Mouse (Mus musculus) cortical plate, adult 2 months (tissue): ENCODE data around the gene Vps45. TPM values are rescaled to one million over a fixed set of nuclear protein-coding genes. Genes with fewer than 3 reads are reported as not detected.
A peak's percentile ranks its signal among the peaks of the same experiment; 100 is the strongest.

Experiments
- H3K27ac ChIP-seq: fragments of 200-500 bp; 2 replicates; pipeline ENCODE4 v1.5.1; 2012; ENCODE audit warnings: low read length, control low read depth, inconsistent platforms; ENCODE audit not compliant: insufficient read depth
- H3K4me1 ChIP-seq: fragments of 200-500 bp; 2 replicates; pipeline ENCODE4 v1.6.1; 2011; ENCODE audit warnings: low read length; ENCODE audit not compliant: control insufficient read depth, insufficient read depth
- H3K4me3 ChIP-seq: fragments of 200-500 bp; 2 replicates; pipeline ENCODE4 v1.5.1; 2011; ENCODE audit warnings: mild to moderate bottlenecking, low read length, control low read depth; ENCODE audit not compliant: insufficient read depth
- CTCF ChIP-seq: fragments of 200-500 bp; IDR thresholded peaks from 2 replicates; pipeline ENCODE4 v1.5.1; 2011; ENCODE audit warnings: mild to moderate bottlenecking, control low read depth, low read length; ENCODE audit not compliant: insufficient read depth; ENCODE audit errors: extremely low read depth
- POLR2A ChIP-seq: fragments of 200-500 bp; IDR thresholded peaks from 2 replicates; pipeline ENCODE4 v1.6.1; 2011; ENCODE audit warnings: mild to moderate bottlenecking, low read length, control low read depth; ENCODE audit not compliant: insufficient read depth; ENCODE audit errors: extremely low read depth
- polyA plus RNA-seq: library from polyadenylated mRNA; depleted of rRNA; stranded (reverse); fragments of >200 nt; gene quantifications from 2 replicates; pipeline ENCODE4 v1.2.3, GENCODE M21; 2012

Vps45 gene
- polyA plus RNA-seq, 1 experiment: 32.1 TPM

- Histone ChIP-seq H3K27ac (peak overlapping the region; percentile 65), H3K4me3 (no peak overlapping the region), H3K4me1 (peaks cover 4% of the 10 kb centered on the region; the same call in 1 of the 2 replicates)
- TF ChIP-seq CTCF (no peak), POLR2A (no peak)
Measured at GRCm38 (mm10) chr3:95990413-95990941, 67.8 kb downstream of the Vps45 start.

DNA sequence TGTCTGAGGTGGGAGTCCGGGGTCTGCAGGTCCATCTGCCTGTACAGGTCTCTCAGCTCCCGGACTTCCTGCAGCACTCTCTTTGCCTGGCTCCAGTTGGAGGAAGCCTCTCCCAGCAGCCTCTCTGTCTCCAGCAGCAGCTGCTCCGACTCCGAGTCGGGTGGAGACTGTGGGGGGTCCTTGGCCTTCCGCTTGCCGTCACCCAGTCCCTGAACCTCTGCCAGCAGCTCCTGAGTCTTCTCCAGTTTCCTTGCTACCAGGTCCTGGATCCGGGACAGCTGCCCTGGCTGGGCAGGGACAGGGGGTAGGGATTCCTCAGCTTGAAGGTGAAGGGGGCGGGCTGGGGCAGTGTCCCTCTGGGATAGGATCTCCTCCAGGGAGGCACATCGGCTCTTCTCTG is 69.3 kb downstream of the Vps45 start:
- H3K4me3 ChIP-seq: no peak overlapping the region
- peaks cover 7% of the 10 kb centered on the region; the same call in 1 of the 2 replicates for H3K4me1 ChIP-seq
- no peak overlapping the region for H3K27ac ChIP-seq
- no peak for TF ChIP-seq POLR2A
- TF ChIP-seq CTCF: no peak

DNA sequence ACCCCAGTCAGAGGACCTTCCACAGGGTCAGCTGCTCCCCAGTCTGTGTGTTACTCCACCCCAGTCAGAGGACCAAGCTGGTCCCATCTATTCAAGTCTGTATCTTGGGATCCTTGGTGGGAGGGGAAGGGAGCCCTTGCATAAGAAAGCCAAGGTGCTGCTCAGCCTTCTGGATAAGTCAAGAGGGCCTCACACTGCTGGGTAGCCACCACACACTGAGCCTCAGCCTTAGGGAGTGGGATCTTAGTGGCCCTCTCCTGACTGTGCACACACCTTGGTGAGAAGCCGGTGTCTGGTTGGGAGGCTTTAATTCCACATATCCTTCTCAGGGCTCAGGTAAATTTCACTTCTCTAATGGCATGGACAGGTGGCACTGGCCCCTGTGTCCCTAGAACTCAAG is 70.1 kb downstream of the Vps45 start:
- Histone ChIP-seq H3K4me1 (peaks cover 3% of the 10 kb centered on the region; the same call in 1 of the 2 replicates), H3K27ac (no peak overlapping the region)
- TF ChIP-seq CTCF: no peak
- no peak for TF ChIP-seq POLR2A

GRCm38 (mm10) chr3:95987386-95988110 is 70.7 kb downstream of the Vps45 start:
- Histone ChIP-seq H3K27ac (peak overlapping the region; percentile 32), H3K4me1 (peaks cover 3% of the 10 kb centered on the region; the same call in 1 of the 2 replicates), H3K4me3 (no peak overlapping the region)
- TF ChIP-seq CTCF (no peak), POLR2A (no peak)

More for the DNA sequence above, 70.1 kb downstream of the Vps45 start:
- no peak overlapping the region for H3K4me3 ChIP-seq

GRCm38 (mm10) chr3:95986984-95987383 is 71.3 kb downstream of the Vps45 start:
- no peak for TF ChIP-seq CTCF
- TF ChIP-seq POLR2A: no peak
- Histone ChIP-seq H3K27ac (peak overlapping the region; percentile 32), H3K4me1 (peaks cover 3% of the 10 kb centered on the region; the same call in 1 of the 2 replicates), H3K4me3 (no peak overlapping the region)

DNA sequence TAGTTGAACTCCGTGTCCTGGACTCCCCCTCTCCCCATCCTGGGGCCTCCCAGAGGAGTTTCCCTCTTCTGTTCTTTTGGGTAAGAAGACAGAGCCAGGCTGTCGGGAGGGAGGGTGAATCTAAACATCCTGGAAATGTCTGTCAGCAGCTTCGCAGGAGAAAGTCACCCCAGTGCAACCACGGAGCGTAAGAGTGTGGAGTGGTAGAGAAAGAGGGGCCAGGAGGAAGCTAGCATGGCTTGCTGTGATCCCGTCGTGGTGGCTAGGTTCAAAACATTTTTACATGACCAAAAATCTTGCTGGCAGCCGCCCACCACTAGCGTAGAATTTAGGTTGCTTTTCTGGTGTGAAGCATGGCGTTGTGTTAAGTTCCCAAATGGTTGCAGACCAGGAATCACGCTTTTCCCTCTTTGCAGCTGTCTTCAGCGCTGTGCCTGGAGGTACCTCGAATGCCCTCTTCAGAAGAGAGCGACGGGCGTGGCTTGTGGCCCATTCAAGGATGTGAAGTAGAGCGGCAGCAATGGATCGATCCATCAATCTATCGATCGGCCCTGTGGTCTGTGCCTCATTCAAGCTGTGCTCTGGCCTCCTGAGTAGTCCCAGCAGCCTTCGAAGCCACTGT is 72.2 kb downstream of the Vps45 start:
- TF ChIP-seq CTCF (no peak), POLR2A (no peak)
- H3K27ac ChIP-seq: peak overlapping the region; percentile 73
- H3K4me3 ChIP-seq: no peak overlapping the region
- H3K4me1 ChIP-seq: peaks cover 3% of the 10 kb centered on the region; the same call in 1 of the 2 replicates

DNA sequence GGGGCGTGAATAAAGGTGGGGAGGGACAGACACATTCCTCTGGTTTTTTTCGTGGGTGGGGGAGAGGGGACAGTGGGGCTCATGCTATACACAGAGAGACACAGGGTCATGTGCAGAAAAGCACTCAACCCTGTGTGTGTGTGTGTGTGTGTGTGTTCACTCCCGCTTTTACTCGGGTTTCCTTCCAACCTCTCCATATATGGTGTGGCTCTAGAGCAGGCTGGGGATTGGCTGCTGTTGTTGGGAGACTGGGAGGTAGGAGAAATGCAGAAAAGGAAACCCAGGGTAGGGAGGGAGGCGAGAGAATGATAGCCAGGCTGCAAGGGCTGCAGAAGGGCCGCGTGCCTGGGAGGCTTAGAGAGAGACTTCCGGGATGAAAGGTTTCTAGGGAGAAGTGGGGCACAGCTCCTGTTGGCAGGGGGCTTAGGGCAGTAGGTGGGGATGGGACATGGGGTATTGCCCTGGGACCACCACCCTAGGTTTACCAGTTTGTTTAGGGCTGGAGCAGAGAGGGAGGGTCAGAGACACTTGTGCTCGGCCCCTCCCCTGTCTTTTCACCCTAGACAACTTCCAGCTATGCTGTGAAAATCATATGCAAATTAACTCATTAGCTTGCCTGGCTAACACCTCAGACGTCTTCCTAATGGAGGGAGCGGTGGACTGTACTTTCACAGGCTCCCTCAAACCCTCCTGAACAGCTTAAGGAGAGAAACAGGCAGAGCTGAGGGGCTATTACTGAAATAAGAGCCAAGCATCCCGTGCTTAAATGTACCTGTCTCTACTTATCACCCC is 72.9 kb downstream of the Vps45 start:
- H3K27ac ChIP-seq: peak overlapping the region; percentile 73
- no peak overlapping the region for H3K4me3 ChIP-seq
- TF ChIP-seq POLR2A (peak; percentile 91), CTCF (no peak)
- peaks cover 3% of the 10 kb centered on the region; the same call in 1 of the 2 replicates for H3K4me1 ChIP-seq

- H3K4me3 ChIP-seq: no peak overlapping the region
Measured at GRCm38 (mm10) chr3:95982129-95982528, 76.1 kb downstream of the Vps45 start.

DNA sequence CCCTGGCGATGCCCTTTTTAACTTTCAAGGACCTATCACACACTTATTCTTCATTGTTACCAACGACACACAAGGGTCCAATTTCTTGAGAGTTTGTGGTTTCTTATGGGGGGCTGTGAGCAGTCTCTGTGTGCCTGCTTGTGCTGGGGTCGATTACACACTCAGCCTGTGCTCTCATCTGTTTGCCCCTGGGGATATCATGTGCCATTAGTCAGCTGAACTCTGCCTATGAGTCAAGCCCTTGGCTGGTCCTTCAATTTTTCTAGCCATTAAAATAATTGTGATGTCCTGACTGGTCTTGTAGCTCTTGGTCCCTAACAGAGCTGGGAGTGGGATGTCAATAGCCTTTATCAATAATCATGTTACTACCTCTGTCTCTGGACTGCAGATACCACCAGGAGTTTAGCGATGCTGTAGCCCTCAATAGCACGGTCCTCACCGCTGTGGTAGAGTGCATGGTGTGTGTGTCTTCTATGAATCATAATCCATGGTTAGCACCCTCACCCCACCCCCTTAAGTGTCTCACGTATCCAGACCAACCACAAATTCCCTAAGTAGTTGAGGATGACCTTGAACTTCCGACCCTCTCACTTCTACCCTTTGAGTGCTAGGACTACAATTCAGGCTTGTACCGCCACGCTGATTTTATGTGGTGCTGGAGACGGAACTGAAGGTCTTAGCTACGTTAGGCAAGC is 77.8 kb downstream of the Vps45 start:
- no peak for TF ChIP-seq POLR2A
- no peak for TF ChIP-seq CTCF
- H3K27ac ChIP-seq: no peak overlapping the region
- no peak overlapping the region for H3K4me3 ChIP-seq
- peaks cover 3% of the 10 kb centered on the region; the same call in 1 of the 2 replicates for H3K4me1 ChIP-seq

More at GRCm38 (mm10) chr3:95982129-95982528, 76.1 kb downstream of the Vps45 start:
- TF ChIP-seq POLR2A: no peak
- TF ChIP-seq CTCF: no peak
- no peak overlapping the region for H3K27ac ChIP-seq
- peaks cover 3% of the 10 kb centered on the region; the same call in 1 of the 2 replicates for H3K4me1 ChIP-seq
